Mouse (Mus musculus): ENCODE data around the gene Zmat3. TPM values are rescaled to one million over a fixed set of nuclear protein-coding genes. Genes with fewer than 3 reads are reported as not detected.

Zmat3 gene
- polyA plus RNA-seq, 1 experiment from 2014 or later, result 4.9 TPM

- H3K9ac ChIP-seq, result no peak overlapping the region
- no peaks in the 10 kb centered on the region for H3K4me1 ChIP-seq (ENCODE audit: insufficient read depth)
- H3K36me3 ChIP-seq (ENCODE audit: insufficient read depth), result 0 out of 2 replicates have a peak, but pooled peaks cover 6% of the 10 kb centered on the region
- DNase-seq (no peak), ATAC-seq (ENCODE audit: insufficient read depth) (no peak)
- 80% methylated on average over 6 of the region's 6 CpGs for WGBS
- H3K9me3 ChIP-seq (ENCODE audit: low read depth, low read length), result no peaks in the 10 kb centered on the region
- TF ChIP-seq CTCF (IDR thresholded peaks at IDR 0.05; ENCODE audit: low read depth), result no peak
- H3K4me2 ChIP-seq, result no peak overlapping the region
- no peaks in the 10 kb centered on the region for H3K27me3 ChIP-seq (ENCODE audit: insufficient read depth, low read length)
- H3K4me3 ChIP-seq (ENCODE audit: low read depth, low read length), result no peak overlapping the region
- H3K27ac ChIP-seq (ENCODE audit: low read depth), result no peak overlapping the region
These were observed 17.9 kb downstream of the Zmat3 start for GRCm38 (mm10) chr3:32347881-32348280.

- Histone ChIP-seq H3K4me1 (ENCODE audit: insufficient read depth) (no peaks in the 10 kb centered on the region), H3K4me2 (no peak overlapping the region), H3K36me3 (ENCODE audit: insufficient read depth) (0 out of 2 replicates have a peak, but pooled peaks cover 16% of the 10 kb centered on the region), H3K9ac (no peak overlapping the region), H3K27ac (ENCODE audit: low read depth) (no peak overlapping the region), H3K4me3 (ENCODE audit: low read depth, low read length) (no peak overlapping the region), H3K27me3 (ENCODE audit: insufficient read depth, low read length) (no peaks in the 10 kb centered on the region), H3K9me3 (ENCODE audit: low read depth, low read length) (no peaks in the 10 kb centered on the region)
- DNase-seq, result no peak
- WGBS, result 79% methylated on average over 11 of the region's 11 CpGs
- no peak for ATAC-seq (ENCODE audit: insufficient read depth)
- no peak for TF ChIP-seq CTCF (IDR thresholded peaks at IDR 0.05; ENCODE audit: low read depth)
These were observed 20.6 kb downstream of the Zmat3 start for GRCm38 (mm10) chr3:32345249-32345648.

- Histone ChIP-seq H3K4me1 (ENCODE audit: insufficient read depth) (no peaks in the 10 kb centered on the region), H3K4me3 (ENCODE audit: low read depth, low read length) (no peak overlapping the region), H3K9ac (no peak overlapping the region), H3K27me3 (ENCODE audit: insufficient read depth, low read length) (no peaks in the 10 kb centered on the region), H3K27ac (ENCODE audit: low read depth) (no peak overlapping the region), H3K36me3 (ENCODE audit: insufficient read depth) (0 out of 2 replicates have a peak, but pooled peaks cover 16% of the 10 kb centered on the region), H3K4me2 (no peak overlapping the region), H3K9me3 (ENCODE audit: low read depth, low read length) (no peaks in the 10 kb centered on the region)
- DNase-seq (no peak), ATAC-seq (ENCODE audit: insufficient read depth) (no peak)
- peak; percentile 30; the same call in 1 of the 2 replicates for TF ChIP-seq CTCF (IDR thresholded peaks at IDR 0.05; ENCODE audit: low read depth)
- 74% methylated on average over 5 of the region's 5 CpGs for WGBS
These were observed 21.0 kb downstream of the Zmat3 start for GRCm38 (mm10) chr3:32344825-32345224.

DNA sequence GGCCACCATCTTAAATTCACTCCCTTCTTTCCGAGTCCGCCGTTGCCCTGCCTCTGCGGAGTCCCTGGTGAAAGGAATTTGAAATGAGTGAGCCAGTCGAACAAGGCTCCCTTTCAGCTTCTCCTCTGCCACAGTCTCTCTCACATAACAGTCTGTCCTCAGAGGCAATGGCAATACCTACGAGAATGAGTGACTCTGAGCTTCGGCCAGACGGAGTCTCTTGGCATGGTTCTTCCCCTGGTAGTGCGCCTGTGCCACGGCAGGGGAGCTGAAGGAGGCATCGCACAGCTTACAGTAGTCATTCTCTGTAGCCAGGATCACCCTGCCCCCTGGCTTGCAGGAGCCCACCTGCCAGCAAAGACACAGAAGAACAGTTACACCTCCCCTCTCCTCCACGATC lies 22.4 kb downstream of the Zmat3 start:
- no peak for TF ChIP-seq CTCF (IDR thresholded peaks at IDR 0.05; ENCODE audit: low read depth)
- Histone ChIP-seq H3K9me3 (ENCODE audit: low read depth, low read length) (no peaks in the 10 kb centered on the region), H3K4me3 (ENCODE audit: low read depth, low read length) (no peak overlapping the region), H3K36me3 (ENCODE audit: insufficient read depth) (0 out of 2 replicates have a peak, but pooled peaks cover 16% of the 10 kb centered on the region), H3K27ac (ENCODE audit: low read depth) (no peak overlapping the region), H3K27me3 (ENCODE audit: insufficient read depth, low read length) (no peaks in the 10 kb centered on the region), H3K4me2 (no peak overlapping the region), H3K9ac (no peak overlapping the region), H3K4me1 (ENCODE audit: insufficient read depth) (no peaks in the 10 kb centered on the region)
- ATAC-seq (ENCODE audit: insufficient read depth) (no peak), DNase-seq (no peak)
- WGBS, result 92% methylated on average over 12 of the region's 12 CpGs

- no peak overlapping the region for H3K27ac ChIP-seq (ENCODE audit: low read depth)
- no peaks in the 10 kb centered on the region for H3K9me3 ChIP-seq (ENCODE audit: low read depth, low read length)
- H3K4me1 ChIP-seq (ENCODE audit: insufficient read depth), result no peaks in the 10 kb centered on the region
- H3K36me3 ChIP-seq (ENCODE audit: insufficient read depth), result 0 out of 2 replicates have a peak, but pooled peaks cover 16% of the 10 kb centered on the region
- ATAC-seq (ENCODE audit: insufficient read depth) (no peak), DNase-seq (no peak)
- H3K4me3 ChIP-seq (ENCODE audit: low read depth, low read length), result no peak overlapping the region
- H3K4me2 ChIP-seq, result no peak overlapping the region
- no peaks in the 10 kb centered on the region for H3K27me3 ChIP-seq (ENCODE audit: insufficient read depth, low read length)
- TF ChIP-seq CTCF (IDR thresholded peaks at IDR 0.05; ENCODE audit: low read depth), result no peak
- 91% methylated on average over 19 of the region's 19 CpGs for WGBS
- no peak overlapping the region for H3K9ac ChIP-seq
These were observed 24.4 kb downstream of the Zmat3 start for GRCm38 (mm10) chr3:32341434-32341833.

GRCm38 (mm10) chr3:32338231-32338630 lies 27.6 kb downstream of the Zmat3 start:
- WGBS, result 75% methylated on average over 7 of the region's 7 CpGs
- ATAC-seq (ENCODE audit: insufficient read depth), result no peak
- TF ChIP-seq CTCF (IDR thresholded peaks at IDR 0.05; ENCODE audit: low read depth), result no peak

GRCm38 (mm10) chr3:32337770-32338169 lies 28.0 kb downstream of the Zmat3 start:
- TF ChIP-seq CTCF (IDR thresholded peaks at IDR 0.05; ENCODE audit: low read depth), result no peak
- Histone ChIP-seq H3K9me3 (ENCODE audit: low read depth, low read length) (no peaks in the 10 kb centered on the region), H3K4me1 (ENCODE audit: insufficient read depth) (no peaks in the 10 kb centered on the region), H3K4me2 (no peak overlapping the region), H3K27ac (ENCODE audit: low read depth) (peak overlapping the region; percentile 43; the same call in 1 of the 2 replicates), H3K9ac (no peak overlapping the region), H3K36me3 (ENCODE audit: insufficient read depth) (0 out of 2 replicates have a peak, but pooled peaks cover 11% of the 10 kb centered on the region), H3K4me3 (ENCODE audit: low read depth, low read length) (no peak overlapping the region), H3K27me3 (ENCODE audit: insufficient read depth, low read length) (no peaks in the 10 kb centered on the region)
- DNase-seq, result peak; percentile 24
- 0 out of 2 replicates have a peak, but pooled peaks have one; percentile 47 for ATAC-seq (ENCODE audit: insufficient read depth)
- 65% methylated on average over 7 of the region's 7 CpGs for WGBS

More at GRCm38 (mm10) chr3:32338231-32338630, 27.6 kb downstream of the Zmat3 start:
- H3K9me3 ChIP-seq (ENCODE audit: low read depth, low read length), result no peaks in the 10 kb centered on the region
- DNase-seq, result no peak
- no peak overlapping the region for H3K9ac ChIP-seq
- H3K27ac ChIP-seq (ENCODE audit: low read depth), result peak overlapping the region; percentile 43; the same call in 1 of the 2 replicates
- no peaks in the 10 kb centered on the region for H3K27me3 ChIP-seq (ENCODE audit: insufficient read depth, low read length)
- no peak overlapping the region for H3K4me2 ChIP-seq
- H3K36me3 ChIP-seq (ENCODE audit: insufficient read depth), result 0 out of 2 replicates have a peak, but pooled peaks cover 12% of the 10 kb centered on the region
- no peaks in the 10 kb centered on the region for H3K4me1 ChIP-seq (ENCODE audit: insufficient read depth)
- no peak overlapping the region for H3K4me3 ChIP-seq (ENCODE audit: low read depth, low read length)

Data from lung, embryonic 14.5 days (tissue).